Mouse (Mus musculus) embryo, embryonic 9.5 days (tissue): ENCODE measurements around the gene Atp1b1.

ENCODE experiments used
- DNase-seq: peaks from one replicate; pipeline ENCODE4 v3.0.0-alpha.2; 2017; ENCODE audit errors: extremely low spot score

Gene Atp1b1

GRCm38 (mm10) chr1:164440708-164441407 lies 17.3 kb downstream of the Atp1b1 start:
- no peak for DNase-seq

GRCm38 (mm10) chr1:164440230-164440629 lies 17.9 kb downstream of the Atp1b1 start:
- no peak for DNase-seq

- no peak for DNase-seq
Measured at GRCm38 (mm10) chr1:164436749-164437148, 21.4 kb downstream of the Atp1b1 start.

- no peak for DNase-seq
Measured at GRCm38 (mm10) chr1:164434049-164434448, 24.1 kb downstream of the Atp1b1 start.

GRCm38 (mm10) chr1:164432649-164433048 lies 25.5 kb downstream of the Atp1b1 start:
- no peak for DNase-seq

- no peak for DNase-seq
Measured at GRCm38 (mm10) chr1:164428644-164429043, 29.5 kb downstream of the Atp1b1 start.

GRCm38 (mm10) chr1:164427777-164428176 lies 30.4 kb downstream of the Atp1b1 start:
- no peak for DNase-seq

- DNase-seq: no peak
Measured at GRCm38 (mm10) chr1:164426227-164426626, 31.9 kb downstream of the Atp1b1 start.

- no peak for DNase-seq
Measured at GRCm38 (mm10) chr1:164420623-164421354, 37.4 kb downstream of the Atp1b1 start.

GRCm38 (mm10) chr1:164419401-164419800 lies 38.8 kb downstream of the Atp1b1 start:
- no peak for DNase-seq

GRCm38 (mm10) chr1:164418320-164418719 lies 39.8 kb downstream of the Atp1b1 start:
- DNase-seq: no peak

GRCm38 (mm10) chr1:164417604-164418003 lies 40.6 kb downstream of the Atp1b1 start:
- no peak for DNase-seq

- no peak for DNase-seq
Measured at GRCm38 (mm10) chr1:164416692-164417394, 41.3 kb downstream of the Atp1b1 start.

GRCm38 (mm10) chr1:164415347-164415751 lies 42.8 kb downstream of the Atp1b1 start:
- no peak for DNase-seq

GRCm38 (mm10) chr1:164413608-164414007 lies 44.5 kb downstream of the Atp1b1 start:
- DNase-seq: no peak

GRCm38 (mm10) chr1:164412906-164413305 lies 45.2 kb downstream of the Atp1b1 start:
- DNase-seq: no peak

- DNase-seq: no peak
Measured at GRCm38 (mm10) chr1:164411306-164411705, 46.8 kb downstream of the Atp1b1 start.

GRCm38 (mm10) chr1:164408655-164409054 lies 49.5 kb downstream of the Atp1b1 start:
- DNase-seq: no peak

- no peak for DNase-seq
Measured at GRCm38 (mm10) chr1:164406506-164406905, 51.6 kb downstream of the Atp1b1 start.

- DNase-seq: no peak
Measured at GRCm38 (mm10) chr1:164405385-164405802, 52.8 kb downstream of the Atp1b1 start.

GRCm38 (mm10) chr1:164399578-164399977 lies 58.6 kb downstream of the Atp1b1 start:
- DNase-seq: no peak

- no peak for DNase-seq
Measured at GRCm38 (mm10) chr1:164397672-164398071, 60.5 kb downstream of the Atp1b1 start.
